15 mouse cellular contexts compared by ENCODE assay signal in the genomic region with DNA sequence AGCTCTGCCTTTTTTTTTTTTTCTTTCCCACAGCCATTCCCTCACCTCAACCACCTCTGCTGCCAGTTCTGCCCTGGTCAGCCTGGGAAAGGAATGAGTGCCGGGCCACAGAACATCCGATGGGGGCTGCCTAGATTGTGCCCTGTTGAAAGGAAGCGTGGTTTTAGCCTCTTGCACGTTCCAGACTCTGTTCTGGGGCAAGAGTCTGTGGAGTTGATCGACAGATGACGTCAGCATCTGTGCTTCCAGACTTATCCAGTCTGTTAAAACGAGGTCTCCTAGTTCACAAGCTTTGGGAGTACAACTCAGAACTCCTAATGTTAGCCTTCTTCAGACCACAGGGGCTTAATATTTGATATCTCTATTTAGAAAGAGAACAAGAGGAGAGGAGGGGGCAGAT. TPM values are rescaled to one million over a fixed set of nuclear protein-coding genes. Genes with fewer than 3 reads are reported as not detected.
DNase-seq lines count a peak whose midpoint lies in the region; ATAC-seq lines count a peak whose summit lies in the region.
"Had no signal": no experiment of that assay in that cellular context is flagged by ENCODE, and none has a peak within 500 bp of the region (broad histone marks: within the 10 kb centered on the region; RNA-seq: fewer than 3 reads in every experiment).

No protein-coding gene starts in this region.

- intact Hi-C loops in heart, postnatal 14 days (cut with DNase I), result no loop called here

- H3K9ac ChIP-seq in heart, embryonic 13.5 days, result peak overlapping the region; percentile 24; the same call in 1 of the 2 replicates
- H3K9ac ChIP-seq in liver, embryonic 13.5 days, result no peak overlapping the region
- no peak overlapping the region for H3K9ac ChIP-seq in heart, embryonic 12.5 days

- H3K27ac ChIP-seq in heart, embryonic 13.5 days (replicated peaks), result no peak overlapping the region
- H3K27ac ChIP-seq in liver, embryonic 13.5 days, result peak overlapping the region; percentile 76
- no peak overlapping the region for H3K27ac ChIP-seq in heart, embryonic 12.5 days (ENCODE audit: poor library complexity, severe bottlenecking)

- H3K9me3 ChIP-seq in heart, embryonic 13.5 days, result no peaks in the 10 kb centered on the region
- no peaks in the 10 kb centered on the region for H3K9me3 ChIP-seq in liver, embryonic 13.5 days (replicated peaks)
- no peaks in the 10 kb centered on the region for H3K9me3 ChIP-seq in heart, embryonic 12.5 days (replicated peaks)

- WGBS in heart, embryonic 13.5 days, result 52% methylated on average over 7 of the region's 7 CpGs
- WGBS in liver, embryonic 13.5 days (ENCODE audit: insufficient replicate concordance), result 24% methylated on average over 7 of the region's 7 CpGs
- WGBS in heart, embryonic 12.5 days, result 51% methylated on average over 7 of the region's 7 CpGs

- H3K4me2 ChIP-seq in heart, embryonic 13.5 days, result no peak overlapping the region
- H3K4me2 ChIP-seq in liver, embryonic 13.5 days, result no peak overlapping the region
- H3K4me2 ChIP-seq in heart, embryonic 12.5 days, result no peak overlapping the region
- H3K4me2 ChIP-seq: heart, embryonic 11.5 days had no signal

- DNase-seq in heart, postnatal 14 days, result no peak
- peak; percentile 13 for DNase-seq in retina, postnatal 1 day
- DNase-seq in retina, embryonic 14.5 days (ENCODE audit: low spot score), result no peak
- DNase-seq in liver, embryonic 13.5 days, result no peak
- DNase-seq in frontal cortex, postnatal 25 days (ENCODE audit: low spot score in 2 of 2), result no peak
- no peak for DNase-seq in gastrocnemius, postnatal 4 days (ENCODE audit: low spot score in 2 of 2)
- DNase-seq: adrenal gland, postnatal 10 days; cerebellum, adult 8-10 months; spleen, adult 18-20 months had no signal

- H3K27me3 ChIP-seq in heart, embryonic 13.5 days (replicated peaks), result no peaks in the 10 kb centered on the region
- peaks cover 11% of the 10 kb centered on the region; the same call in 1 of the 2 replicates for H3K27me3 ChIP-seq in liver, embryonic 13.5 days
- H3K27me3 ChIP-seq in heart, embryonic 12.5 days (replicated peaks), result no peaks in the 10 kb centered on the region

- H3K36me3 ChIP-seq in heart, embryonic 13.5 days, result no peaks in the 10 kb centered on the region
- H3K36me3 ChIP-seq in liver, embryonic 13.5 days, result no peaks in the 10 kb centered on the region
- H3K36me3 ChIP-seq in heart, embryonic 12.5 days, result no peaks in the 10 kb centered on the region

- no peak for ATAC-seq in heart, embryonic 13.5 days (ENCODE audit: extremely low read depth, insufficient number of reproducible peaks, low FRiP score, low TSS enrichment)
- no peak for ATAC-seq in liver, embryonic 13.5 days (ENCODE audit: low read depth)
- ATAC-seq in heart, embryonic 12.5 days (ENCODE audit: insufficient number of reproducible peaks, low FRiP score), result no peak

- peaks cover 13% of the 10 kb centered on the region for H3K4me1 ChIP-seq in heart, embryonic 13.5 days
- peaks cover 36% of the 10 kb centered on the region for H3K4me1 ChIP-seq in liver, embryonic 13.5 days (replicated peaks)
- peaks cover 12% of the 10 kb centered on the region for H3K4me1 ChIP-seq in heart, embryonic 12.5 days (replicated peaks)

- H3K4me3 ChIP-seq in heart, embryonic 13.5 days, result no peak overlapping the region
- no peak overlapping the region for H3K4me3 ChIP-seq in liver, embryonic 13.5 days (replicated peaks)
- H3K4me3 ChIP-seq in heart, embryonic 12.5 days, result no peak overlapping the region

RNA-seq across cellular contexts. Expression of gene Trf, which starts 3.8 kb away (rescaled TPM):
- polyA plus RNA-seq in heart, embryonic 13.5 days (2015; fragmentation: Nextera tagmentation; extraction: Ambion mirVana), result 45.3 and 111 TPM in 2 replicates
- total RNA-seq in heart, postnatal 14 days (2021), result 10 to 100 TPM; 44.6 to 49.3 TPM
- polyA plus RNA-seq in liver, embryonic 13.5 days (2015; fragmentation: Nextera tagmentation; extraction: Ambion mirVana), result 3,275 and 3,335 TPM in 2 replicates
- total RNA-seq in gastrocnemius, postnatal 4 days (2021), result 10 to 100 TPM; 24.5 to 82.3 TPM
- 35.9 and 80.5 TPM in 2 replicates for polyA plus RNA-seq in heart, embryonic 12.5 days (2016; fragmentation: Nextera tagmentation; extraction: Ambion mirVana)
- polyA plus RNA-seq: C2C12 had no signal

RNA-seq across cellular contexts. Expression of gene Gm20425, which starts 4.0 kb away (rescaled TPM):
- not detected in 2 replicates for polyA plus RNA-seq in heart, embryonic 13.5 days (2015; fragmentation: Nextera tagmentation; extraction: Ambion mirVana)
- total RNA-seq in heart, postnatal 14 days (2021), result 1 to 10 TPM; 6.6 to 7.1 TPM
- polyA plus RNA-seq in liver, embryonic 13.5 days (2015; fragmentation: Nextera tagmentation; extraction: Ambion mirVana), result 3.5 and 9.4 TPM in 2 replicates
- total RNA-seq in gastrocnemius, postnatal 4 days (2021), result 1 to 10 TPM; 5.7 to 8.6 TPM
- polyA plus RNA-seq in heart, embryonic 12.5 days (2016; fragmentation: Nextera tagmentation; extraction: Ambion mirVana), result 7.0 TPM in 2 replicates
- polyA plus RNA-seq: C2C12; frontal cortex, adult 2 months; kidney, adult 2 months had no signal

RNA-seq across cellular contexts. Expression of gene Srprb, which starts 32.1 kb away (rescaled TPM):
- polyA plus RNA-seq in heart, embryonic 13.5 days (2015; fragmentation: Nextera tagmentation; extraction: Ambion mirVana), result 42.6 and 48.5 TPM in 2 replicates
- 10 to 100 TPM; 16.7 to 18.6 TPM for total RNA-seq in heart, postnatal 14 days (2021)
- 23.1 and 23.5 TPM in 2 replicates for polyA plus RNA-seq in liver, embryonic 13.5 days (2015; fragmentation: Nextera tagmentation; extraction: Ambion mirVana)
- total RNA-seq in gastrocnemius, postnatal 4 days (2021), result 10 to 100 TPM; 19.8 to 22.3 TPM
- polyA plus RNA-seq in heart, embryonic 12.5 days (2016; fragmentation: Nextera tagmentation; extraction: Ambion mirVana), result 44.1 and 45.6 TPM in 2 replicates

Comparison
In these comparisons a context has a peak if more than half of its experiments do, and no peak if none do; other contexts are left out.
1. RNA of gene Trf, which starts 3.8 kb away (polyA plus RNA-seq): 3,275 to 3,335 TPM in liver, embryonic 13.5 days; 35.9 to 80.5 TPM in heart, embryonic 12.5 days and 45.3 to 111 TPM in heart, embryonic 13.5 days; every median in the first group is over 10 times any median in the second.